Mouse (Mus musculus) hindbrain, embryonic 11.5 days (tissue): ENCODE measurements at regions not wholly inside any gene's neighbourhood (a gene's known extent, or its start where the extent isn't known, plus 50 kb on each side); places are given as distances from the start of the nearest gene placed in this dataset.

Experiments
- ATAC-seq: fragments of 200-750 bp; cut with Nextera tagmentation; 2 replicates; pipeline ENCODE4 v1.8.0; 2017; ENCODE audit warnings: mild to moderate bottlenecking, moderate TSS enrichment, moderate library complexity; ENCODE audit not compliant: low FRiP score
- DNase-seq: peaks from one replicate; pipeline ENCODE4 v3.0.0-alpha.2; 2015; ENCODE audit warnings: low spot score
- H3K27ac ChIP-seq: fragments of 300-500 bp; sonication (generic); 2 replicates; pipeline ENCODE4 v1.5.1; 2014; ENCODE audit warnings: mild to moderate bottlenecking, low read depth, low read length
- H3K27me3 ChIP-seq: fragments of 300-500 bp; sonication (generic); 2 replicates; pipeline ENCODE4 v1.6.1; 2014; ENCODE audit warnings: mild to moderate bottlenecking, low read length, moderate library complexity, mixed read lengths; ENCODE audit not compliant: control insufficient read depth, insufficient read depth
- H3K36me3 ChIP-seq: fragments of 300-500 bp; sonication (generic); 2 replicates; pipeline ENCODE4 v1.6.1; 2014; ENCODE audit warnings: mild to moderate bottlenecking, low read length, moderate library complexity, mixed read lengths; ENCODE audit not compliant: control insufficient read depth, insufficient read depth
- H3K4me1 ChIP-seq: fragments of 300-500 bp; sonication (generic); replicated peaks from 2 replicates; pipeline ENCODE4 v1.6.1; 2014; ENCODE audit warnings: low read length, mixed read lengths; ENCODE audit not compliant: control insufficient read depth, insufficient read depth
- H3K4me2 ChIP-seq: fragments of 300-500 bp; sonication (generic); replicated peaks from 2 replicates; pipeline ENCODE4 v1.6.1; 2014; ENCODE audit warnings: mild to moderate bottlenecking, low read depth, low read length
- H3K4me3 ChIP-seq: fragments of 300-500 bp; sonication (generic); 2 replicates; pipeline ENCODE4 v1.5.1; 2014; ENCODE audit warnings: low read depth, low read length
- H3K9ac ChIP-seq: fragments of 300-500 bp; sonication (generic); 2 replicates; pipeline ENCODE4 v1.6.1; 2014; ENCODE audit warnings: low read depth, low read length
- H3K9me3 ChIP-seq: fragments of 300-500 bp; sonication (generic); 2 replicates; pipeline ENCODE4 v1.6.1; 2016; ENCODE audit warnings: low read length; ENCODE audit not compliant: control insufficient read depth
- WGBS: fragments of 180-500 bp; shearing (Covaris S2); extraction: QIAGEN DNeasy Blood & Tissue Kit; methylation state at CpG from one replicate; pipeline ENCODE4 v1.1.7; 2014; 5-methylcytosine and 5-hydroxymethylcytosine counted together

GRCm38 (mm10) chr15:87321067-87321985 is 222.8 kb upstream of the Fam19a5 start:
- H3K9me3 ChIP-seq: no peaks in the 10 kb centered on the region
- 85% methylated on average over 12 of the region's 12 CpGs for WGBS
- no peak overlapping the region for H3K4me3 ChIP-seq
- H3K27ac ChIP-seq: no peak overlapping the region
- no peaks in the 10 kb centered on the region for H3K27me3 ChIP-seq
- ATAC-seq (no peak), DNase-seq (no peak)
- no peak overlapping the region for H3K4me2 ChIP-seq
- no peak overlapping the region for H3K9ac ChIP-seq
- H3K36me3 ChIP-seq: no peaks in the 10 kb centered on the region
- H3K4me1 ChIP-seq: no peaks in the 10 kb centered on the region

GRCm38 (mm10) chr15:87325389-87325788 is 218.7 kb upstream of the Fam19a5 start:
- no peaks in the 10 kb centered on the region for H3K27me3 ChIP-seq
- no peak overlapping the region for H3K4me2 ChIP-seq
- no peaks in the 10 kb centered on the region for H3K4me1 ChIP-seq
- H3K27ac ChIP-seq: no peak overlapping the region
- H3K9ac ChIP-seq: no peak overlapping the region
- no peak for DNase-seq
- 89% methylated on average over 5 of the region's 5 CpGs for WGBS
- no peak for ATAC-seq
- no peak overlapping the region for H3K4me3 ChIP-seq
- no peaks in the 10 kb centered on the region for H3K9me3 ChIP-seq
- H3K36me3 ChIP-seq: no peaks in the 10 kb centered on the region

GRCm38 (mm10) chr15:87326281-87326680 is 217.8 kb upstream of the Fam19a5 start:
- DNase-seq: no peak

GRCm38 (mm10) chr15:87332441-87332840 is 211.7 kb upstream of the Fam19a5 start:
- no peak overlapping the region for H3K9ac ChIP-seq
- no peak for DNase-seq
- H3K4me3 ChIP-seq: no peak overlapping the region
- H3K27me3 ChIP-seq: no peaks in the 10 kb centered on the region
- no peaks in the 10 kb centered on the region for H3K9me3 ChIP-seq
- H3K4me1 ChIP-seq: no peaks in the 10 kb centered on the region
- H3K36me3 ChIP-seq: no peaks in the 10 kb centered on the region
- ATAC-seq: no peak
- H3K4me2 ChIP-seq: no peak overlapping the region
- 77% methylated on average over 3 of the region's 3 CpGs for WGBS
- H3K27ac ChIP-seq: no peak overlapping the region

More at GRCm38 (mm10) chr15:87326281-87326680, 217.8 kb upstream of the Fam19a5 start:
- Histone ChIP-seq H3K27me3 (no peaks in the 10 kb centered on the region), H3K36me3 (no peaks in the 10 kb centered on the region), H3K9me3 (no peaks in the 10 kb centered on the region), H3K27ac (no peak overlapping the region), H3K4me2 (no peak overlapping the region), H3K9ac (no peak overlapping the region), H3K4me1 (no peaks in the 10 kb centered on the region), H3K4me3 (no peak overlapping the region)
- no peak for ATAC-seq
- 81% methylated on average over 6 of the region's 6 CpGs for WGBS

- Histone ChIP-seq H3K4me2 (no peak overlapping the region), H3K4me1 (no peaks in the 10 kb centered on the region), H3K27ac (no peak overlapping the region), H3K36me3 (no peaks in the 10 kb centered on the region), H3K4me3 (no peak overlapping the region), H3K27me3 (no peaks in the 10 kb centered on the region), H3K9me3 (no peaks in the 10 kb centered on the region), H3K9ac (no peak overlapping the region)
- DNase-seq: no peak
- no peak for ATAC-seq
- WGBS: 78% methylated on average over 4 of the region's 4 CpGs
These were observed 210.6 kb upstream of the Fam19a5 start for GRCm38 (mm10) chr15:87333527-87333926.

GRCm38 (mm10) chr15:87334430-87334829 is 209.7 kb upstream of the Fam19a5 start:
- WGBS: 67% methylated on average over 4 of the region's 4 CpGs
- H3K9me3 ChIP-seq: no peaks in the 10 kb centered on the region
- H3K27me3 ChIP-seq: no peaks in the 10 kb centered on the region
- DNase-seq (peak; percentile 50), ATAC-seq (no peak)
- H3K4me1 ChIP-seq: no peaks in the 10 kb centered on the region
- H3K27ac ChIP-seq: no peak overlapping the region
- H3K9ac ChIP-seq: no peak overlapping the region
- no peak overlapping the region for H3K4me2 ChIP-seq
- H3K36me3 ChIP-seq: no peaks in the 10 kb centered on the region
- no peak overlapping the region for H3K4me3 ChIP-seq

- Histone ChIP-seq H3K27ac (no peak overlapping the region), H3K4me2 (no peak overlapping the region), H3K36me3 (no peaks in the 10 kb centered on the region), H3K9me3 (no peaks in the 10 kb centered on the region), H3K4me1 (no peaks in the 10 kb centered on the region), H3K9ac (no peak overlapping the region), H3K4me3 (no peak overlapping the region), H3K27me3 (no peaks in the 10 kb centered on the region)
- no peak for DNase-seq
- WGBS: 80% methylated on average over 4 of the region's 4 CpGs
- ATAC-seq: no peak
These were observed 208.8 kb upstream of the Fam19a5 start for GRCm38 (mm10) chr15:87335324-87335723.

- H3K27ac ChIP-seq: no peak overlapping the region
- H3K9me3 ChIP-seq: no peaks in the 10 kb centered on the region
- no peaks in the 10 kb centered on the region for H3K27me3 ChIP-seq
- no peaks in the 10 kb centered on the region for H3K36me3 ChIP-seq
- no peak overlapping the region for H3K4me2 ChIP-seq
- ATAC-seq: no peak
- no peak for DNase-seq
- H3K4me1 ChIP-seq: no peaks in the 10 kb centered on the region
- H3K4me3 ChIP-seq: no peak overlapping the region
- no peak overlapping the region for H3K9ac ChIP-seq
- WGBS: 86% methylated on average over 11 of the region's 11 CpGs
These were observed 208.4 kb upstream of the Fam19a5 start for GRCm38 (mm10) chr15:87335737-87336136.

GRCm38 (mm10) chr15:87339904-87340303 is 204.2 kb upstream of the Fam19a5 start:
- Histone ChIP-seq H3K4me3 (no peak overlapping the region), H3K4me2 (no peak overlapping the region), H3K27ac (no peak overlapping the region), H3K4me1 (no peaks in the 10 kb centered on the region), H3K27me3 (no peaks in the 10 kb centered on the region), H3K9ac (no peak overlapping the region), H3K9me3 (no peaks in the 10 kb centered on the region), H3K36me3 (no peaks in the 10 kb centered on the region)
- WGBS: 73% methylated on average over 3 of the region's 3 CpGs
- ATAC-seq (no peak), DNase-seq (no peak)
